Mouse (Mus musculus) left cerebral cortex, adult 11 months (tissue): Measurements from ENCODE around the gene Plin5.
"Not testable (repeated sequence)": the region's sequence is repeated elsewhere in the genome, so short reads cannot be mapped to it uniquely, and the experiment has no call there.

Source experiments
- DNase-seq: peaks from one replicate; pipeline ENCODE4 v3.0.0; 2022; ENCODE audit warnings: low spot score

Plin5 gene

GRCm38 (mm10) chr17:56108334-56109044, 8.9 kb downstream of the Plin5 start:
- peak; percentile 79 for DNase-seq

GRCm38 (mm10) chr17:56107736-56108135, 9.7 kb downstream of the Plin5 start:
- DNase-seq, result no peak

- DNase-seq, result no peak
Observed at GRCm38 (mm10) chr17:56106981-56107380, 10.4 kb downstream of the Plin5 start.

- not testable (repeated sequence) for DNase-seq
Observed at GRCm38 (mm10) chr17:56106436-56106835, 11.0 kb downstream of the Plin5 start.

- DNase-seq, result not testable (repeated sequence)
Observed at GRCm38 (mm10) chr17:56104821-56105220, 12.6 kb downstream of the Plin5 start.

- DNase-seq, result no peak
Observed at GRCm38 (mm10) chr17:56103465-56104285, 13.7 kb downstream of the Plin5 start.

GRCm38 (mm10) chr17:56102927-56103326, 14.5 kb downstream of the Plin5 start:
- no peak for DNase-seq

GRCm38 (mm10) chr17:56102158-56102557, 15.2 kb downstream of the Plin5 start:
- no peak for DNase-seq

- DNase-seq, result no peak
Observed at GRCm38 (mm10) chr17:56100811-56101210, 16.6 kb downstream of the Plin5 start.

GRCm38 (mm10) chr17:56098711-56099572, 18.5 kb downstream of the Plin5 start:
- DNase-seq, result no peak

GRCm38 (mm10) chr17:56098180-56098579, 19.2 kb downstream of the Plin5 start:
- no peak for DNase-seq

- no peak for DNase-seq
Observed at GRCm38 (mm10) chr17:56096883-56097282, 20.5 kb downstream of the Plin5 start.

GRCm38 (mm10) chr17:56092794-56093193, 24.6 kb downstream of the Plin5 start:
- DNase-seq, result no peak

GRCm38 (mm10) chr17:56092312-56092711, 25.1 kb downstream of the Plin5 start:
- no peak for DNase-seq

- DNase-seq, result no peak
Observed at GRCm38 (mm10) chr17:56080781-56081585, 36.4 kb downstream of the Plin5 start.

- DNase-seq, result no peak
Observed at GRCm38 (mm10) chr17:56079921-56080320, 37.5 kb downstream of the Plin5 start.

- DNase-seq, result peak; percentile 100
Observed at GRCm38 (mm10) chr17:56078880-56079795, 38.3 kb downstream of the Plin5 start, which contains the start of gene Hdgfl2. TSS of gene Hdgfl2 (plus strand) at chr17:56079634.

- DNase-seq, result not testable (repeated sequence)
Observed at GRCm38 (mm10) chr17:56078361-56078760, 39.0 kb downstream of the Plin5 start.

- DNase-seq, result no peak
Observed at GRCm38 (mm10) chr17:56077523-56077922, 39.9 kb downstream of the Plin5 start.

- peak; percentile 97 for DNase-seq
Observed at GRCm38 (mm10) chr17:56074827-56075208, 42.6 kb downstream of the Plin5 start, which contains the start of gene Ubxn6. TSS of gene Ubxn6 (minus strand) at chr17:56075028.
